Mouse (Mus musculus) cerebellum, adult 2 months (tissue): ENCODE measurements around the gene Glis3. TPM values are rescaled to one million over a fixed set of nuclear protein-coding genes. Genes with fewer than 3 reads are reported as not detected.

Experiments
- DNase-seq, 2 experiments: peaks; one replicate each; pipeline ENCODE4 v3.0.0; 2021
- H3K27ac ChIP-seq: fragments of 200-500 bp; 2 replicates; pipeline ENCODE4 v1.5.1; 2012; ENCODE audit warnings: low read length, control low read depth, inconsistent platforms; ENCODE audit not compliant: insufficient read depth
- H3K27me3 ChIP-seq: fragments of 200-500 bp; 2 replicates; pipeline ENCODE4 v1.6.1; 2012; ENCODE audit warnings: inconsistent platforms, mild to moderate bottlenecking, low read length, moderate library complexity; ENCODE audit not compliant: control insufficient read depth, insufficient read depth
- H3K4me1 ChIP-seq: fragments of 200-500 bp; 2 replicates; pipeline ENCODE4 v1.6.1; 2011; ENCODE audit warnings: low read length; ENCODE audit not compliant: control insufficient read depth, insufficient read depth
- H3K4me3 ChIP-seq: fragments of 200-500 bp; replicated peaks from 2 replicates; pipeline ENCODE3; 2011; ENCODE audit warnings: mild to moderate bottlenecking, low read depth, low read length, control low read depth; ENCODE audit not compliant: insufficient read depth
- CTCF ChIP-seq: fragments of 200-500 bp; IDR thresholded peaks from 2 replicates; pipeline ENCODE4 v1.5.1; 2011; ENCODE audit warnings: low read depth, mild to moderate bottlenecking, control low read depth, low read length, moderate library complexity, borderline replicate concordance; ENCODE audit not compliant: insufficient read depth
- POLR2A ChIP-seq: fragments of 200-500 bp; IDR thresholded peaks from 2 replicates; pipeline ENCODE4 v1.6.1; 2011; ENCODE audit warnings: low read length, control low read depth, borderline replicate concordance; ENCODE audit not compliant: insufficient read depth
- WGBS: fragments of 180-500 bp; shearing (Covaris S2); methylation state at CpG from one replicate; pipeline ENCODE4 v1.1.7; 2018; 5-methylcytosine and 5-hydroxymethylcytosine counted together
- polyA plus RNA-seq: library from polyadenylated mRNA; depleted of rRNA; stranded (reverse); fragments of >200 nt; gene quantifications from 2 replicates; pipeline ENCODE4 v1.2.3, GENCODE M21; 2012

The Glis3 gene
- polyA plus RNA-seq, 1 experiment: 0.59 TPM

DNA sequence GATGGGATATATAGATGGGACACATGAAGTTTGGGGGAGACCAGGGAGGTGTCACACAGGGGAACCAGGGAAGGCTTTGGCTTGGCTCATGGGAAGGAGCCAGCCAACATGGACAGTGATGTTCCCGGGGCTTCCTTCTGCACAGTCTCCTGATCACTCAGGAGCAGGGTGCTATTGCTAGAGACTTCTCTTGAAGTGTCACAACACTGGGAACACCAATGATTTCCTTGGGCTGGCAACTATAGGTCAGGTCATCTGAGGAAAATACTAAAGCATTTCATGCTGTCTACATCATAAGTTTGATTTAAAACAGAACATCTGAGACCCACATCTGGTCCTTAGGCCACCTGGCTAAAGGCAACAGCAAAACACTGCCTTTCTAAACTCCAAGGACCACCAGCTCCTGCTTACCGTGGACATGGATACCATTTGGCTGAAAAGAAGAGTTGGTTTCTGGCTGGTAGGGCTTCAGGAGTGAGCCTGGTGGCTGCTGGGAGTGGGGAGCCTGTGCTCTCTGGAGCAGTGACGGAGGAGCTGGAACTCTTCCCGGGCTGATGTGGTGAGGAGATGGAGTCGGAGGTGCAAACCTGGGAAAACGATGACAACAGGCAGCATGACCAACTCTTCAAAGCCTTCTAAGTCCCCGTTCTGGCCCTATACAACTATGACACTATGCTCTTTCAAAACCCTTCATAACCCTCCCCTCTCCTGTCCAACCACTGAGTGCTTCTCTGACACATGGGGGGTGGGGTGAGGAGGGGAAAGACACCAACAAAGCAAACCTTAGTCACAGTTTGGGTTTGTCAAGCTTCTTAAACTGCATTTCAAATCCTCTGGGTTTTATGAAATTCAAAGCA is 396.4 kb downstream of the Glis3 start:
- Histone ChIP-seq H3K4me3 (no peak overlapping the region), H3K27me3 (no peaks in the 10 kb centered on the region), H3K27ac (no peak overlapping the region), H3K4me1 (no peaks in the 10 kb centered on the region)
- no peak for DNase-seq
- 85% methylated on average over 7 of the region's 7 CpGs for WGBS
- TF ChIP-seq POLR2A: no peak
- TF ChIP-seq CTCF: no peak

DNA sequence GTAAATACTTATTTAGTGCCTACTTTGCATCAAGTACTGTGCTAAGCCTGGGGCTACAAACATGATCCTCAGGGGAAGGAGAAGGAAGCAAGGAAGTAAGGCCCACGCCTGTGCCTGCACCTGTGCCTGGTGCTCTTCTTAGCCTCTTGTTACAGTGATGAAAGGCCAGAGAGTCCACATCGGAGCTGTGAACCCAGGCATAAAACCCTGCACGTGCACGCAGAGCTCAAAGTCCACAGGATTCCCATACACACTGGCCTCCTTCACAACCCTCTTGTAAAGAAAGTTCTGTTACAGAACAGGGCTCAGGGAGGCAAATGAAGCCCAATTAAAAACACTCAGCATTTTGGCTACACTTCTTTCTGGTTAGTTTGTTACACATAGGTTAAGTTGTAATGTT is 398.5 kb downstream of the Glis3 start:
- 64% methylated on average over 4 of the region's 4 CpGs for WGBS
- TF ChIP-seq CTCF (no peak), POLR2A (no peak)
- no peaks in the 10 kb centered on the region for H3K4me1 ChIP-seq
- H3K27ac ChIP-seq: no peak overlapping the region
- no peak for DNase-seq
- H3K27me3 ChIP-seq: no peaks in the 10 kb centered on the region
- no peak overlapping the region for H3K4me3 ChIP-seq

GRCm38 (mm10) chr19:28277104-28277503 is 402.8 kb downstream of the Glis3 start:
- Histone ChIP-seq H3K4me1 (no peaks in the 10 kb centered on the region), H3K4me3 (no peak overlapping the region), H3K27ac (no peak overlapping the region), H3K27me3 (no peaks in the 10 kb centered on the region)
- WGBS: 65% methylated on average over 2 of the region's 2 CpGs
- DNase-seq: no peak
- TF ChIP-seq CTCF (no peak), POLR2A (no peak)

DNA sequence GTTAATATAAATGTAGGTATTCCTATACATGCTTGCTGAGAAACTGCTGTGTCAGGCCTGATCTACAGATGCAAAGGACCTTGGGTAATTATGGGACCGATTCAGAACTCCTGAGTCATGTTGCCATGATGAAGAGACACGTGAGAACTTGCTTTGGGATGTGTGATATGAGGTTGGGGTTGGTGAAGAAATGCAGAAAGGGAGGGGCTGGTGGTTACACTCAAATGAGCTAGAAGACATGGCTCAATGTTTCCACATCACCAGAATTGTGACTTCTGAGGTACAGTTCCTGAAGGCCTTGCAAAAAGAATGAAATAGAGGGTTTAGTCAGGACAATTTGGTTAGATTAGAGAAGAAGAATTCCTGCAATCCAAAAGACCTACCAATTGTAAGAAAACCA is 405.4 kb downstream of the Glis3 start:
- DNase-seq: no peak
- H3K4me1 ChIP-seq: no peaks in the 10 kb centered on the region
- no peaks in the 10 kb centered on the region for H3K27me3 ChIP-seq
- WGBS: 88% methylated on average over 2 of the region's 2 CpGs
- TF ChIP-seq CTCF (no peak), POLR2A (no peak)
- no peak overlapping the region for H3K4me3 ChIP-seq
- H3K27ac ChIP-seq: no peak overlapping the region

- Histone ChIP-seq H3K27me3 (no peaks in the 10 kb centered on the region), H3K27ac (no peak overlapping the region), H3K4me3 (no peak overlapping the region), H3K4me1 (no peaks in the 10 kb centered on the region)
- no peak for DNase-seq
- 86% methylated on average over 4 of the region's 4 CpGs for WGBS
- TF ChIP-seq CTCF (no peak), POLR2A (no peak)
Observed at GRCm38 (mm10) chr19:28273946-28274345, 405.9 kb downstream of the Glis3 start.

GRCm38 (mm10) chr19:28266850-28267249 is 413.0 kb downstream of the Glis3 start:
- TF ChIP-seq CTCF (no peak), POLR2A (no peak)
- no peaks in the 10 kb centered on the region for H3K4me1 ChIP-seq
- no peak overlapping the region for H3K4me3 ChIP-seq
- no peaks in the 10 kb centered on the region for H3K27me3 ChIP-seq
- WGBS: 71% methylated on average over 8 of the region's 8 CpGs
- no peak for DNase-seq
- H3K27ac ChIP-seq: no peak overlapping the region

GRCm38 (mm10) chr19:28265776-28266175 is 414.1 kb downstream of the Glis3 start:
- H3K27me3 ChIP-seq: no peaks in the 10 kb centered on the region
- no peak for DNase-seq
- H3K4me1 ChIP-seq: no peaks in the 10 kb centered on the region
- no peak for TF ChIP-seq CTCF
- no peak for TF ChIP-seq POLR2A
- WGBS: 96% methylated on average over 2 of the region's 2 CpGs
- H3K27ac ChIP-seq: no peak overlapping the region
- H3K4me3 ChIP-seq: no peak overlapping the region

DNA sequence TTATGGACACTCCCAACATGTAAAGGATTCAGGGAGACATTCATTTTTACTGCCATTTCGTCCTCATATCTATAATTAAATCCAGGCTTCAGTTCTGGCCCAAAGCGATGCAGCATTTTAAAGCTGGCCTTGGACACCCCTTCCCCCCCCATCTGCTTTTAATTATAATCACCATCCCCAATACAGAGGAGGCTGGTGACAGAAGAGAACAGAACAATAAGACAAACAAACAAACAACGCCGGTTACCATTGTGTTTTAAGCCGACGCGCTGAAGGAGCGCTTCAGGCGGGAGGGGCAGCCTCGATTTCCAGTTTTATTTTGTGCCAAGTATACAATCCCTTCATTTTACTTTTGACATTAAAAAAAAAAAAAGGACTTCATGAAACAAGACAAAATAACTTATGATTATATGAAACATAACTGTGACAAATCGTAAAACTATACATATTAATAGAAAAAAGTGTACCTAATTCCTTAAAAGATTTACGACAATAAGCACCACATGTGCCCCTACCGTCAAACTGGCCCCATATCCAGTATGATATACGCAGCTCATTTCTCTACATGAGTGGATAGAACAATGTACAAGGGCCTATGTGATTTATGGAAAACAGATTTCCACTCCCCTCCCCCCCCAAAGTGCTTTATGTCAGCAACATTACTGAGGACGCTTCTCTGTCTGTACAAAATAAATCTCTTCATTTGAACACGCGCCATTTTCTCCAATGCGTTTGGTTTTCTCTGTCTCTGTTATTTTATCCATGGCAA is 420.8 kb downstream of the Glis3 start:
- TF ChIP-seq CTCF: no peak
- TF ChIP-seq POLR2A: no peak
- H3K4me1 ChIP-seq: no peaks in the 10 kb centered on the region
- H3K27ac ChIP-seq: no peak overlapping the region
- no peak for DNase-seq
- no peak overlapping the region for H3K4me3 ChIP-seq
- WGBS: 88% methylated on average over 18 of the region's 18 CpGs
- no peaks in the 10 kb centered on the region for H3K27me3 ChIP-seq
